Mouse (Mus musculus) myocyte (in vitro differentiated cells): ENCODE data around the gene Gm49380.

Experiments
- MAX ChIP-seq: IDR thresholded peaks from one replicate; pipeline ENCODE4 v1.6.1; 2011; ENCODE audit warnings: low read depth, mild to moderate bottlenecking, control low read depth
- POLR2A ChIP-seq: IDR thresholded peaks from one replicate; pipeline ENCODE4 v1.6.1; 2011; ENCODE audit warnings: low read depth, mild to moderate bottlenecking, control low read depth, moderate library complexity; ENCODE audit not compliant: insufficient read length
- POLR2AphosphoS2 ChIP-seq: IDR thresholded peaks from one replicate; pipeline ENCODE4 v1.6.1; 2011; ENCODE audit warnings: low read depth, control low read depth; ENCODE audit not compliant: insufficient read length
- TCF12 ChIP-seq: IDR thresholded peaks from one replicate; pipeline ENCODE4 v1.6.1; 2011; ENCODE audit warnings: mild to moderate bottlenecking, control low read depth; ENCODE audit not compliant: poor library complexity, insufficient read depth, severe bottlenecking
- TCF3 ChIP-seq: IDR thresholded peaks from one replicate; pipeline ENCODE4 v1.6.1; 2011; ENCODE audit warnings: low read depth, control low read depth; ENCODE audit not compliant: insufficient read length
- USF1 ChIP-seq: IDR thresholded peaks from one replicate; pipeline ENCODE4 v1.6.1; 2011; ENCODE audit warnings: low read depth, mild to moderate bottlenecking, control low read depth, moderate library complexity

DNA sequence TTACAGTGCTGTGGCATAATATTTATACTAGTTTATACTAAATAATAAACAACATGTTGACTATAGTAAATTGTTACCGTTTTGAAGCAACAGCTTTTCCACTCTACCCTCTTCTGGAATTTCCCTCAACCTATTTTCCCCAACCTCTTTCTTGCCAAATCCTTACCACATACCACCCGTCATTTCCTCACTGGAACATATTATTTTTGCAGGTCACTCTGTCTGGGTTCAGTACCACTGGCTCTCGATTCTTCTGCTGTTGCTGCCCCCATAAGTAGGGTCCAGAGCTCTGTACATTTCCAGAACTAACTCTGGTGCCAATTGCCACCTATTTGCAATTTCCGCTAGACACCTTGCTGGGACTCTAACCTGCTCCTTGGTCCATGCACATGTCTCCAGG is 81.4 kb downstream of the Gm49380 start:
- TF ChIP-seq POLR2AphosphoS2 (no peak), POLR2A (no peak), TCF12 (no peak), USF1 (no peak), TCF3 (no peak), MAX (no peak)
